Mouse (Mus musculus): ENCODE data around the gene Cfi.

The Cfi gene

GRCm38 (mm10) chr3:129835388-129835934 lies at the start of gene Cfi:
Gene Cfi, plus strand, starts transcription at chr3:129835884.
- DNase-seq (ENCODE audit: extremely low read depth, low read depth) = no peak

- DNase-seq (ENCODE audit: extremely low read depth, low read depth) = no peak
Measured at GRCm38 (mm10) chr3:129793801-129794200, 41.9 kb upstream of the Cfi start.

GRCm38 (mm10) chr3:129797341-129797740 lies 38.3 kb upstream of the Cfi start:
- DNase-seq (ENCODE audit: extremely low read depth, low read depth) = no peak

GRCm38 (mm10) chr3:129798551-129798950 lies 37.1 kb upstream of the Cfi start:
- DNase-seq (ENCODE audit: extremely low read depth, low read depth) = no peak

GRCm38 (mm10) chr3:129799011-129799410 lies 36.7 kb upstream of the Cfi start:
- DNase-seq (ENCODE audit: extremely low read depth, low read depth) = no peak

- no peak for DNase-seq (ENCODE audit: extremely low read depth, low read depth)
Measured at GRCm38 (mm10) chr3:129803765-129804164, 31.9 kb upstream of the Cfi start, which contains the start of gene Lrit3. Gene Lrit3, minus strand, starts transcription at chr3:129804030.

DNA sequence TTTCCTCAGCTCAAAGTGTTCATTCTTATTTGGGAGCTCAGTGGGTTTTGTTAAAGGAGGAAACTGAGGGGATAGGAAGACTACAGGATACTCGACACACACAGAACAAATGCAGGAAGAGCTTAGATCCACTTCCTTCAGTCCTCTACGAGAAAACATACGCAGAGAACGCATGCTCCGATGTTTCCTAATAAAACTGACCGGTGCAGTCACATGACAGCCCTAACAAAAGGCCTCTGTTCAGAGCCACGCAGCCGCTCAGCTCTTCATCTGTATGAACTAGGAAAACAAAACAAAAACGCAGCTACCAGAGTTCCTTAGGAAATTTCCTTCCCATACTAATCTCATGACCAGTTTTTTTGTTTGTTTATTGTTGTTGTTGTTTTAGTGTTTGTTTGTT lies 14.8 kb upstream of the Cfi start:
- DNase-seq (ENCODE audit: extremely low read depth, low read depth) = no peak

GRCm38 (mm10) chr3:129821736-129822135 lies 13.9 kb upstream of the Cfi start:
- no peak for DNase-seq (ENCODE audit: extremely low read depth, low read depth)

DNA sequence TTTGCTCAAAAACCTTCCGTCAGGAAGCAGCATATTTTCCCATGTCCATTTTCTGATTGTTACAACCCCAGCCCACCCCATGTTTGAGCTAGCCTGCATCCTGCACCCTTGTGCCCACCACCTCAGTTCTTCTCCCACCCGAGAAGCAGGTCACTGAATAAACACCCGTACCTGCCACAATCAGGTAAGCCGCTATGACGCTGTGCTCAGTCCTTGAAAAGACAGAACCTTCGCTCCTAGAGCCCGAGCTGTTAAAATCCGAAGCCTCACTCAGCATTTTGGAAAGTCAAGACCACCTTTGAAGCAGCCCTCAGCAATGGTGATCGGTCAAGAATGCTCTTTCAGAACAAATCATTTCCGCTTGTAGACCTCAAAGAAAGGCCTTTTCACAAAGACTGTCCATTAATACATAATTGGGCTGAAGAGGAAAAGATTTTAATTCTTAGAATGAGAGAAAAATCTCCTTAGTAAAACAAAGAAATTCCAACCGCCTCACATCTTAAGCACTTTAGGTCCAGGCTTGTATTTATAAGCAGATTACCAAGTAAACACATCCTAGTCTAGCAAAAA lies 13.4 kb upstream of the Cfi start, which contains the start of gene Rrh:
Gene Rrh, minus strand, starts transcription at position 382 of the 570 bp plus-strand sequence.
- no peak for DNase-seq (ENCODE audit: extremely low read depth, low read depth)

GRCm38 (mm10) chr3:129823293-129823692 lies 12.4 kb upstream of the Cfi start:
- peak; percentile 59 for DNase-seq (ENCODE audit: extremely low read depth, low read depth)

DNA sequence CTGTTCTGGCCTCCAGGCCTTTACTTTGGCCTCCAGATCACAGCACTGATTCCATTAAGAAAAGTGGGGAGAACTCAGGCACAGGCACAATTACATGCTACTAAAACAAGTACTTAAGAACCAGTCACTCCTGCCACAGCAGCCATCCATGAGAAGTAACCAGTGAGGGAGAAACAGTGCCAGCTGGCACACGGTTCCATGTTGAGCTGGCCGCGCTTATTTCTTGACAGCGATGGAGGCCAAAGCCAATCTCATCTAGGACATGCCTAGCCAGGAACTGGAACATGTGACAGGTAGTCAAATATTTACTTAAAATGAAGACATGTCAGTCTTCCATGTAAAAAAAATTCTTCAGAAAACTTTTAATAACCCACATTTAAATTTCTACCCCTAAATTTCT lies 11.5 kb upstream of the Cfi start:
- DNase-seq (ENCODE audit: extremely low read depth, low read depth) = no peak

DNA sequence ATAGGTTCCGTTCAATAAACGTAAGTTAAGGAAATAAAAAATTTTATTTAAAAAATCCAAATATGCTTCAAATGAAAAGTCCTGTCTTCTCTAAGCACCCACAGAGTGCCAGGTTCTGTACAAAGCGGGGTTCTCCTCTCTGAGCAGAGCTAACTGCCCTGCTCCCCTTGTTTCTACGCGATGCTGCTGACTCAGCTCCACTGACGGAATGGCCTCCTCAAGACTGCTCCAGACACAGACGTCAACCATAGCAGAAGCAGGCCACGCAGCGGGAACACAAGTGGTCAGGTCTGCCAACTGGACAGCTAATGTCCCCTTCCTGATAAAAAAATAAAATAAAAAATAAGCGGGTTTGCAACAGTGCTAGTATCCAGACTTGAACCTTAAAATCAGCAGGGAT lies 10.8 kb upstream of the Cfi start:
- no peak for DNase-seq (ENCODE audit: extremely low read depth, low read depth)

DNA sequence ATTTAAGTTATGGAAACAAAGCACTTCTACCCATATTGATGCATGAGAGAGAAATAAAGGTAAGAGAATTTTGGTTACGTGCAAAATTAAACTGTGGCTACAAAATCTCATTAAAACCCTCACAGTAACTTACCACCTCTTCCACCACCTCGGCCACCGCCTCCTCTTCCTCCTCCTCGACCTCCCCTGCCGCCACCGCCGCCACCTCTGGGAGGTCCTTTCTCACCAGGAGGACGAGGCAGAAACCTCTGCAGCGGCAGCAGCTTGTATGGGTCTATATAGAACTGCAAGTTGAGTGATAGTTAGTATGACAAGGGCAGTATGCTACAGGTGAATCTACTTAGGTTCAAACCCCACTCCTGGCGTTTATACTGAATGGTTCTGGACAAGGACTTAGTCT lies 9.0 kb upstream of the Cfi start:
- no peak for DNase-seq (ENCODE audit: extremely low read depth, low read depth)

GRCm38 (mm10) chr3:129827691-129828090 lies 8.0 kb upstream of the Cfi start:
- no peak for DNase-seq (ENCODE audit: extremely low read depth, low read depth)

DNA sequence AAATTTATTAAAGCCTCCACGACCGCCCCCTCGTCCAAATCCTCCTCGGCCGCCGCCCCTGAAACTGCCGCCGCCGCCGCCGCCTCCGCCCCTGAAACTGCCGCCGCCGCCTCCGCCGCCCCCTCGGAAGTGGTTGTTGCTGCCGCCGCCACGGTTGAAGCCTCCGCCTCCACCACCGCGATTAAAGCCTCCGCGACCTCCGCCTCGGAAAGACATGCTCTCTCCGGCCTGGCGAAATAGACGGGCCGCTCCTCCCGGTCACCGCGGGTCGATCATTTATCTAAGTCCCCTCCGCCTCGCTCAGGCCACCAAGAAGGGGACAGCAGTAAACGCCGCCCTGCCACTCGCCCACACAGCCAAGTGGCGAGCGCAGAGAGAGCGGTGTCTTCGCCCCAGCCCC lies 5.1 kb upstream of the Cfi start:
- no peak for DNase-seq (ENCODE audit: extremely low read depth, low read depth)

GRCm38 (mm10) chr3:129831035-129831568 lies 4.6 kb upstream of the Cfi start, which contains the start of gene Gar1:
Gene Gar1, minus strand, starts transcription at chr3:129831396.
- peak; percentile 96 for DNase-seq (ENCODE audit: extremely low read depth, low read depth)

GRCm38 (mm10) chr3:129836051-129836697 lies 490 bp downstream of the Cfi start:
- DNase-seq (ENCODE audit: extremely low read depth, low read depth) = no peak

- DNase-seq (ENCODE audit: extremely low read depth, low read depth) = no peak
Measured at GRCm38 (mm10) chr3:129836965-129837364, 1.3 kb downstream of the Cfi start.

DNA sequence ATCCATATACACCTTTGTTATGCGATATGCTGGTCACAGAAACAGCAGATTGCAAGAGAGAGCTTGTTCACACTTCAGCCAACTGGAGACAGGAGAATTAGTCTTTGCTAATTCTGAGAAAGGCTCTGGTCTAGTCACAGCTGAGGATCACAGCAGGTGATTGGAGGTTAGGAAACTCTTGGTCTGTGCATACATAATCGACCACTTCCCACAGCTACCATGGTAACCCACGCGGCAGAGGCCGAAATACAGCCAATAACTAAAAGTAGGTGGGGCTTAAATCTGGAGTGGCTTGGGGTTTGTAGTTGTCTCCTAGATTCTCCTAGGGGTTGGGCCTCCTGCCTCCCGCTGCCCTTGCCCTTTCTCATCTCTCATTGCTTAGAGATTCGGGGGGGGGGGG lies 2.3 kb downstream of the Cfi start:
- DNase-seq (ENCODE audit: extremely low read depth, low read depth) = no peak

DNA sequence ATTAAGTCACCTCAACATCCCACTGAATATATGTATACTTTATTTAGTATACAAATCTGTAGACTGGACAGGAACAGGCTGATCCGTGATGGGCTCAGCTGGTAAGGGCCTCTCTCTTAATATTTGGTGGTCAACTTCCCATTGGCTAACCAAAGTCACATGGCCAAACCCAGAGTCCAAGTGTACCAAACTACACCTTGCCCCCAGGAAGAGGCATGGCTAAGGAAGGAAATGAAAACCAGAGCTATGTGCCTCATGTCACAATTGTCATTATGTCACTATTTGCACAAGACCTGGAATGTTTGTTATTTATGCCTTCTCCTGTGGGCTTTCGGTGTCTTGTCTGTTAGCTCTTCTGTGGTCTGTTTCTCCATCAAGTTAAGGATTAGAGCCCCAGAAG lies 10.2 kb downstream of the Cfi start:
- DNase-seq (ENCODE audit: extremely low read depth, low read depth) = no peak

DNA sequence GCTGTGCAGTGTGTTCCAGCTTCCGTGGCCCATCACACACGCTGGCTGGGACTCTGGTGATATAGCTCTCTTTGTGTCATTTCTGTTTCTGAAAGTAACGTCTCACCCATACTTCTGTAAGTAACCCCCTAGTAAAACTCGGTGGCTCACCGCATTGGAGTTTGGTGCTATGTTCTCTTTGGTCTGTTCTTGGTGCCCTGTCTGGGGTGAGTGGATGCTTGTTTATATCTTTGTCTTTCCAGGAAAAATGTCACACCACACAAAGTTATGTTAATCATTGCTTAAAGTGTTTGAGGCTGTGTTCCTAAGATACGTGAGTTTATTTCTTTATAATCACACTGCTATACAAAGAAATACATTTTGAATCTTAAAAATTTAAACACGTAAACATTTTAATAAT lies 11.2 kb downstream of the Cfi start:
- DNase-seq (ENCODE audit: extremely low read depth, low read depth) = no peak

GRCm38 (mm10) chr3:129862592-129862991 lies 26.9 kb downstream of the Cfi start:
- DNase-seq (ENCODE audit: extremely low read depth, low read depth) = peak; percentile 18

- peak; percentile 29 for DNase-seq (ENCODE audit: extremely low read depth, low read depth)
Measured at GRCm38 (mm10) chr3:129863698-129864097, 28.0 kb downstream of the Cfi start.

All from MEL-GATA-1-ER (cell line).